In genomic region chr1:91183305-91183704, GRCm38 (mm10) we compare ENCODE assay signal across 26 mouse cellular contexts. TPM values are rescaled to one million over a fixed set of nuclear protein-coding genes. Genes with fewer than 3 reads are reported as not detected.
A peak's percentile ranks its signal among the peaks of the same experiment; 100 is the strongest.
DNase-seq lines count a peak whose midpoint lies in the region.
"Had no signal": no experiment of that assay in that cellular context is flagged by ENCODE, and none has a peak within 500 bp of the region (broad histone marks: within the 10 kb centered on the region; RNA-seq: fewer than 3 reads in every experiment).

No protein-coding gene starts in this region.

- peaks cover 43% of the 10 kb centered on the region for H3K27me3 ChIP-seq in limb, embryonic 10.5 days (ENCODE audit: low read depth, poor library complexity, severe bottlenecking)
- H3K27me3 ChIP-seq: heart, embryonic 15.5 days had no signal

- H3K4me3 ChIP-seq in limb, embryonic 10.5 days, result no peak overlapping the region
- H3K4me3 ChIP-seq: embryonic facial prominence, embryonic 10.5 days; forebrain, embryonic 13.5 days; heart, embryonic 15.5 days; hindbrain, embryonic 12.5 days; midbrain, embryonic 12.5 days had no signal

- H3K9me3 ChIP-seq in limb, embryonic 10.5 days (replicated peaks), result no peaks in the 10 kb centered on the region
- H3K9me3 ChIP-seq: embryonic facial prominence, embryonic 10.5 days; forebrain, embryonic 13.5 days; heart, embryonic 15.5 days; hindbrain, embryonic 12.5 days; midbrain, embryonic 12.5 days had no signal

- peak; percentile 39 for DNase-seq in heart, adult 11 months
- no peak for DNase-seq in heart, postnatal 14 days
- DNase-seq in CD4-positive helper T cell, adult 2 months (ENCODE audit: low read depth, low spot score), result peak; percentile 60
- DNase-seq in limb, embryonic 10.5 days (ENCODE audit: low spot score), result peak; percentile 24
- peak; percentile 79 for DNase-seq in thymus, postnatal 14 days
- DNase-seq in embryo, embryonic 11 days, result no peak
- no peak for DNase-seq in neural tube, embryonic 10.5 days (ENCODE audit: extremely low spot score, low spot score)
- DNase-seq in left cerebral cortex, postnatal 25 days (ENCODE audit: low spot score in 2 of 2), result no peak
- DNase-seq: adrenal gland, postnatal 36 days; cerebellum, adult 18-20 months; kidney, adult 8-10 months; kidney, postnatal 4 days; liver; liver, postnatal 0 days; lung, postnatal 10 days; right cerebral cortex, postnatal 14 days had no signal

- peaks cover 13% of the 10 kb centered on the region for H3K4me1 ChIP-seq in limb, embryonic 10.5 days

- H3K36me3 ChIP-seq in limb, embryonic 10.5 days, result no peaks in the 10 kb centered on the region
- H3K36me3 ChIP-seq: embryonic facial prominence, embryonic 10.5 days; heart, embryonic 15.5 days; hindbrain, embryonic 12.5 days; midbrain, embryonic 12.5 days had no signal

- WGBS in limb, embryonic 10.5 days, result 88% methylated on average over 10 of the region's 10 CpGs

- no peak overlapping the region for H3K27ac ChIP-seq in limb, embryonic 10.5 days
- H3K27ac ChIP-seq: embryonic facial prominence, embryonic 10.5 days; forebrain, embryonic 13.5 days; hindbrain, embryonic 12.5 days; midbrain, embryonic 12.5 days had no signal

- intact Hi-C loops in heart, postnatal 14 days (cut with DNase I), result no loop called here
- intact Hi-C loops in left cerebral cortex, postnatal 25 days (cut with DNase I), result no loop called here

RNA-seq across cellular contexts. Expression of gene Ramp1, which starts 3.7 kb away (rescaled TPM):
- 10 to 100 TPM; 10.5 to 13.6 TPM for total RNA-seq in heart, postnatal 14 days (2021)
- 0.16 and 0.23 TPM in 2 replicates for polyA plus RNA-seq in limb, embryonic 10.5 days (2016; fragmentation: Nextera tagmentation; extraction: Ambion mirVana)
- 10 to 100 TPM; 49.9 to 54.2 TPM for total RNA-seq in left cerebral cortex, postnatal 25 days (2021)
- total RNA-seq: CH12.LX had no signal

RNA-seq across cellular contexts. Expression of gene Rbm44, which starts 38.4 kb away (rescaled TPM):
- under 1 TPM; 0.10 to 0.12 TPM for total RNA-seq in heart, postnatal 14 days (2021)
- 0.53 and 0.68 TPM in 2 replicates for polyA plus RNA-seq in limb, embryonic 10.5 days (2016; fragmentation: Nextera tagmentation; extraction: Ambion mirVana)
- total RNA-seq in left cerebral cortex, postnatal 25 days (2021), result under 1 TPM in 1 of 2 experiments, not detected in 1; 0.14 TPM
- total RNA-seq: adrenal gland, postnatal 36 days; gastrocnemius, adult 8-10 months; layer of hippocampus, postnatal 25 days; left cerebral cortex, postnatal 14 days; MEL had no signal

Comparison
In these comparisons a context has a peak if more than half of its experiments do, and no peak if none do; other contexts are left out.
1. DNase-seq: peak in heart, adult 11 months (single experiment), CD4-positive helper T cell, adult 2 months (single experiment), limb, embryonic 10.5 days (single experiment) and thymus, postnatal 14 days (single experiment); none in heart, postnatal 14 days (0 of 2), embryo, embryonic 11 days (single experiment), neural tube, embryonic 10.5 days (single experiment) and left cerebral cortex, postnatal 25 days (0 of 2).